Mouse (Mus musculus): ENCODE data around the gene Vstm4. TPM values are rescaled to one million over a fixed set of nuclear protein-coding genes. Genes with fewer than 3 reads are reported as not detected.
A peak's percentile ranks its signal among the peaks of the same experiment; 100 is the strongest.

Vstm4 gene
- total RNA-seq, 2 experiments from 2014 or later, result not detected

DNA sequence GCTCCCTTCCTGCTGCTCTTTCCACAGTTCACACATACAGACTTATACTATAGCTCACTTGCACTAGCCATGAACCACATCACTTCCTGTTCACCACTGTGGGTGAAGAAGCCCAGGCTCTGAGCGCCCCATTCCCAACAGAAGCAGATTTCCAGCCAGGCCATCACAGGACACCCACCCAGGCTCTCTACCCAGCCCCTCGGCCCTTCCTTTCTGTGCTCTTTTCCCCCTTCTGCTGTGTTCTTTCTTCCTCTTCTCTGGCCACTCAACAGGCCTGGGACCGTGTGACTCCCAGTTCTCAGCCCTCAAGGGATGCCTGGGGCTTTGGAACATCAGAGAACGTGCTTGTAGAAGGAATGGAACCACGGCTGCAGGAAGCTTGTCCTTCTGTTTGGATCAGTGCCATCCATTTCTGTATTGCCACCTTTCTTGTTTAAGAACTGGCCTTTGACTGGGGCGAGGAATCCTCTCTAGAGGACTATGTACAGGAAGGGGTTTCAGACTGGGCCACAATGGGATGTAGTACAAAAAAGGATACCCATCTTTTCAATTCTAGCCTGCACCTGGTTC, 2.5 kb downstream of the Vstm4 start:
- no peak for ATAC-seq (replicated peaks; ENCODE audit: poor library complexity)

DNA sequence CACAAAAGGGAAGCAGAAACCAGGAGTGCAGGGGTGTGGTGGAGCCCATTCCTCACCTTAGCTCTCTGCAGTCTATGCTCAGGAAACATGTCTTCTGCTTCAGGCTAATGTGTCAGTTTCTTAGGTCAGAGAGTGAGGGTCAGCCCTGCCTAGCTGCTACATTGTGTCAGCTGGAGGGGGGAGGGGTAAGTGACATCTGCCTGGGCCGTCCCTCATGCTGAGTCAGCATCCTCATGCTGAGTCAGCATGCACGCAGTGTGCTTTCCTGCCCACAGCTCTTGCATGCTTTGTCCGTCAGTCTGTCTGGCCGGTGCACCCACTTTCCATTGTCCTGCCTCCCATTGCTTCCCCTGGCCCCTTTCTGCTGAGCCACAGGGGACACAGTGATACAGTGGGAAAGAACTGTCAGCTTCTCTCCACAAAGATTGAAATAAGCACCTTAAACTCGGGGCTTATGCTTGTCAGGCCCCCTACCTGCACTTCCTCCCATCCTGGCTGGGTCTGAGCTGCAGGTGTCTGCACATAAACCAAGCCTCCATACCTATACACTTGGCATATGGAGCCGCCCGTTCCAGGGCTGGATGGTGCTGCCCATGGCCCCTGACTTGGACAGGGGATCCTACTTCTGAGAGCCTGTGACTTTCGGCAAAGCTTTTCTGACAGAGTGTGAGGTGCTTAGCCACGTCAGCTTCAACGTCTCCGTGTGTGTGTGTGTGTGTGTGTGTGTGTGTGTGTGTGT, 3.4 kb downstream of the Vstm4 start:
- ATAC-seq (replicated peaks; ENCODE audit: poor library complexity), result no peak

DNA sequence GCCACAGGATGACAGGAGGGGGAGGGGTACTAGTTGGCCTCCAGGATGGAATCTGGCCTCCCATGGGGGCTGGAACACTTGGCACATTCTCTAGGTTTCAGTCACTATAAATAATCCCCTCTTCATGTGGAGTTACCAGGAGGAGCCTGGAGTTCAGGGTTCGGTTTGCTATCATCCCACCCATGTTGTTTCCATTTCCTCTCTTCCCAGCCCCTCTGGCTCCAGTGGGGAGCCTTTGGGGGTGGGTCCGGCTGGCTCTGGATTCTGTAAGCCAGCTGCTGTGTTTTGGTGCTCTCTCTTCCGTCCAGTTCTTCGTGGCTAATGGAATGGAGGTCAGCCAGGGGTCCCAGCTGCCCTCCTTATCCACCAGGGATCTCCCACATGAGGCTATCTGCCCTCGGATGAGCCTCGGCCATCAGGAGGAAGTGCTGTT, 4.6 kb downstream of the Vstm4 start:
- no peak for ATAC-seq (replicated peaks; ENCODE audit: poor library complexity)

DNA sequence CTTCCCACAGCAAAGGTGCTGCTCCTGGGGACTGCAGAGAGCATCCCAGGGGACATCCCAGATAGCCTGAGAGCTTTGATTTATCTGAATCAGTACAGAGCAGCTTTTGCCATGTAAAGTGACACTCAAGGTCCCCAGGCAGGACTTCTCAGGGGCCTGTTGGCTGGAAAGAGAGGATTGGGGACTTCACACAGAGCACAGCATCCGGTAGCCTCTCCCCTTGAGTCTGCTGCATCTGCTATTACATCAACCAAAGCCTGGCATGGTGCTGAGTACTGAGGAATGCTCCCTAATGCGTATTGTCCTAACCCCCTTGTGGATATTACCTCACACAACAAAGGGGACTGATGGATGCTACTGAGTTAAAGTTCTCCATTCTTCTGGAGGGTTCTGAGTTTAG, 5.1 kb downstream of the Vstm4 start:
- ATAC-seq (replicated peaks; ENCODE audit: poor library complexity), result no peak

DNA sequence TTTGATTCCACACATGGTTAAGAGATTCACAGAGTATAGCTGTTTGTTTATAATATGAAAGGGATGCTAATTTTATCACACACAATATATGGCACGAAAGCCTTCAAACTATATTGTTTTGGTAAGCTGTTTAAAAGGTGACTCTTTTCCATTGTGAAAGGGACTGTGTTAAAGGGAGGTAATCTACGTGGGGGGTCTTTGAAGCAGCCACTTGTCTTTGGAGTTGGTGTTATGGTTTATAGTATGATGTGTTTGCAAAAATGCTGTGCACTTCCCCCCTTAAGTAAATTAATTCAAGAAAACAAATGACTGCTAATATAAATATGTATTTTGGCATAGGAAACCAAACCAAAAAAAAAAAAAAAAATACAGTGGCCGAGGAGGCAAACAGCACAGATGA, 8.8 kb downstream of the Vstm4 start:
- no peak for ATAC-seq (replicated peaks; ENCODE audit: poor library complexity)

DNA sequence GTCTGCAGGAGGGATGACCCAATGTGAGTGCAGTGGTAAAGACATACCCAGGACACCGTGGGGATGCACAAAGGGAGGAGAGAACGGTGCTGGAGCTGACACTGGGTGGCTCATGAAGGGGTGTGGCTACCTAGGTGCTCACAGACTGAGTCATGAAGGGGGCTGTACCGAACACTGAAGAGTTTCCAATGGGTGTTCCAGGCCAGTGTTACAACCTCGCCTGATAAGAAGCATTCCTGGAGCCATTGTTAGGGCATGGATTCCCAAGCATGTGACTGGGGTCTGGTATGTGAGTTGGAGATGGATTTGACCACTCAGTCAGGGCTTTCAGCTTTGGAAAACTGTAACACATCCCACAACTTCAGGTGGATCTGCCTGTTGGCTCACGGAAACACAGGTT, 15.4 kb downstream of the Vstm4 start:
- no peak for ATAC-seq (replicated peaks; ENCODE audit: poor library complexity)

DNA sequence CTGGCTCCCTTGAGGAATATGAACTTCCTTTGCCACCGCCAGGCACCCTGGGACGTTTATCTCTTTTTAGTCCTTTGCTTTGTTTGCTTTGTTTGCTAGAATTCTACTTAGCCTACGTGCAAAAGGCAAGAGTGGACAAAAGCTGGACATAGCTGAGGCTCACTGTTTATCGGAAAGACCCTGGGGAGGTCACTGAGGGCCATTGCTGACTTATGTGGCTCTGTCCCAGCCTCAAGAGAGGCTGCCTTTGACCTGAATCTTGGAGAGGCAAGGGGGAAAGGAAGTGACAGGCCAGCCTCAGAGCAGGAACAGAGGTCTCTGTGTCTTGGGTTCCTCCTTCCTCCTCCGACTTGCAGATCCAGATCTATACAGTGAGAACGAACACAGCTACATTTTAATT, 21.0 kb downstream of the Vstm4 start:
- no peak for ATAC-seq (replicated peaks; ENCODE audit: poor library complexity)

DNA sequence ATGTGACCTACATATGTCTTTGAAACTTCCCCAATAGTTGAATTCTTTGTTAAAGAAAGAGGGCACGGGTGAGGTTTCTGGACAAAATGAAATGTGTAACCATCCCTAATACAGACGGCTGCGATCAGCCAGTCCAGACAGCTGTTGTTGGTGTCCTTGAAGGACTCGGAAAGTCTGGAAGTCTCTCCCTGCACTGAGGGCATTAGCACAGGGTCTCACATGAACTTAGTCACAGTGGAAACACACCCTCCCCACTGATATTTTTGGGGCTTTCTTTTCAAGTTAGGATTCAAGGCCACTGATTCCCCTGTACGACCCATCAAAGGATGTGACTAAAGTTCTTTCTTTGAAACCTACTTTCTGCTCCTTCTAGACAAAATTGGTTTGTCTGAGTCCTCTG, 23.8 kb downstream of the Vstm4 start:
- ATAC-seq (replicated peaks; ENCODE audit: poor library complexity), result no peak

DNA sequence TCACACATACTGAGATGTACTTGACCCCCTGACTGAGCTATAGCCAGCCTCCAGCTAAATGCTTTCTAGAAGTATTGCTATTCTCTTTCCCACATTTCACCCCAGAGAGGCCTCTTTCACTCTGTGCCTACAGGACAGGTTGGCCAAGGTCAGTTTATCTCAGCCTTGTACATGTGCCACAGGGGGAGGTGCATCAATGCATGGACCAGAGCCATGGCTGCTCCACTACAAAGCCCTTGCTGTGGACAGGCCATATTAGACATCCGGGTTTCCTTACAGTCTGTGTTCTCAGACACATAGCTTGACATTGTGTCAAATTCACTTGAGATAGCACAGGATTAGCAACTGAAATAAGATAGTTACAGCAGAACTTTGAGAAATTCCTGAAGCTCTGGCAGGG, 25.1 kb downstream of the Vstm4 start:
- ATAC-seq (replicated peaks; ENCODE audit: poor library complexity), result no peak

DNA sequence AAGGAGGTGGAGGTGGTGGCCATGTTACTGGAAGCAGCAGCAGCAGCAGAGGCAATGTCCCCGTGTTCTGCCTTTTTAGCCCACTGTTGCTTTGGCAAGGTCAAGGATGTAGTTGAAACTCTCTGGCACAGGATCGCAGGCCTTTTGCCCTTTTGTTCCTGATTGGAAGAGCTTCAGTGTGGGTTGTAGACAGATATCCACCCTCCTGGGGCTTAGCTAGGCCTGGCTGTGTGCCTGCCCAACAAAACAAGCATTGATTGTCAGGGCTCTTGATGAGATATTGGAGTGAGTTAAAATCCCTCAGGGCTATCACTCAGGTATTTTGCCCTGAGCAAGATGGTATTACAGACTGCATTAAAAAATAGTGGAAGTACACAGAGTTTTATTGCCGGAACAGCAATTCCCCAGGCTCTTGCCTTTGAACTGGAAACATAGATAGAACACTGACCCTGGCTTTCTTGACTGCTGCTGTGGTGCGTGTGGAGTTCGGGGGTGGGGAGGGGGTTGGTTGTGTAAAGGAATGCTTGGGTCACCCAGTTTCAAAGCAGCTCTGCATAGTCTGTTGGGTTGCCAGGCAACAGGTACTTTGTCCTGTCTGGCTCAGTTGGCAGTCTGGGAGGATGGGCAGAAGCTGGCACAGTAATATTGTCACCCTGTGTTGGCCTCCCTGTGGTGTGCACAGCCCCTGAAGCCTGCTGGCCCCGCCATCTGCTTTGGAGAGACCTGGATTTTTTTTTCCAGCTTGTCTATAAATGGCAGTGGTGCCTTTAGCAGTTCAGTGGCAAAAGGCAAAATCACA, 32.5 kb downstream of the Vstm4 start:
- no peak for ATAC-seq (replicated peaks; ENCODE audit: poor library complexity)

DNA sequence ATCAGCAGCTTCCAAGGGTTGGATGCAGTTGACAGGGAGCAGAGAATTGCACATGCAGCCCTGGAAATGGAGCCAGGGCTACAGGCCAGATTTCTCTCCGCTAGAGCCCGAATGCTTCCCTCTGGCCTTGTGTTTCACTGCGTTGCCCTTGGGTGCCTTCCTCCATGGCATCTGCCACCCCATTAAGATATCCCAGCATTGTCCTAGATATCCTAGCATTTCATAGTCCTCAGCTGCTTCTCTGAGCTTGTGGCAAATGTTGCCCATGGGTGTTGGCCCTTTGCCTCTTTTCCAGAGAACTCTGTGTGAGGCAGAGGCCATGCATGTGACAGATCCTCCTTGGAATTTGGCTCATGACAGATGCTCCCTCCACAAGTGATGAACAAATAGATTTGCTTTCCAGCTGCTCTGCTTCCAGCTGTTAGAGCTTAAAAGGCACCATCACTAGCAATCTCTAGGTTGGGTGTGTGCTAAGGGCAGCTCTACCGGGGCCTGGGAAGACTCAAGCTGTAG, 37.8 kb downstream of the Vstm4 start:
- ATAC-seq (replicated peaks; ENCODE audit: poor library complexity), result no peak

DNA sequence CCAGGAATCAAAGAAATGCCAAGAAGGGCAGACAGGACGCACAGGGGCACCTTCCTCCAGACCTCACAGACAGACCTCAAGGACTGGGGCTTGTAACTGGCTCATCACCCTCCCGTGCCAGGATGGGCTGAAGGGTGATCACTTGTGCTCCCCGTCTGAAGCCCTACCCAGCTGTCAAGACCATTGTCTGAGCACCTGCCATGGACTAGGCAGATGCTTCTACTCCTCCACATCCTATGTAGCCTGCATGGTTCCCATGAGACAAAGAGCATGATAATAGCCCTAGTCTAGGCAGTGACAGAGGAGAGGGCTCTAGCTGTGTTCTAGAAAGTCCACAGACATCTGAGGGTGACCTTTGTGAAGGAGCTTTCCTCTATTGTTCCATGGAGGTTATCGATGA, 38.3 kb downstream of the Vstm4 start:
- ATAC-seq (replicated peaks; ENCODE audit: poor library complexity), result no peak

DNA sequence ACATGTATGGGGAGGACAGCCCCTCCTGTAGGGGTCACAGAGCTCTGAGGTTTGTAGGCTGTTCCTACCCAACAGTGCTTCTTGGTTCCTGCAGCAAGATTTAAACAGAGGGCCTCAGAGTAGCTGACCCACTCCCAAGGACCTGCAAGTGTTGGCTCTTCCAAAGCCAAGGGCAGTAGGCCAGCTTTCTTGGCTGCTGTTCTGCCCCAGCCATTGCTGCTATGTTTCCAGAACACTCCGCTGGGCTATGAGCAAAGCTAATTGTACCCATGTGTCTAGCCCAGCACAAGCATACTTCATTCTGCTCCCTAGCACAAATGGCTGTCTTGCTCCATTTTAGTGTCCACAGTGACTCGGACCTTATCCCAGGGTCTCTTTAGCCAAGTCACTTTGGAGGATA, 40.3 kb downstream of the Vstm4 start:
- ATAC-seq (replicated peaks; ENCODE audit: poor library complexity), result no peak

DNA sequence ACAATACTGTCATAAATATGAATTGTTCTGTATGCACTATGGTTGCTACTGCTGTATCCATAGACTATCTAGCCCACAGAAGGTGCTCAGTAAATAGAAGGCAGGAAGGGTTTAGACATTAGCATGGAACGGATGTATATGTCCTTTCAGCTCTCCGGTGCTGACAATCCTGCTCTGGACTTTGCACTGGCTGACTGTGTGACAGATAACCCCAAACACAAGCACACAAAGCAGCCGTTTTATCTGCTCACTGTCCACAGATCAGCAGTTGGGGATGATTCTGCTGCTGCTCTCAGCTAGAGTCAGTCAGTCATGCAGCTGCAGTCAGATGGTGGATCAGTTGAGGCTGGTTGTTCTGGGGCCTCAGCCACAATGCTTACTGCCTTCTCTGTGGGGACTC, 46.6 kb downstream of the Vstm4 start:
- ATAC-seq (replicated peaks; ENCODE audit: poor library complexity), result no peak

DNA sequence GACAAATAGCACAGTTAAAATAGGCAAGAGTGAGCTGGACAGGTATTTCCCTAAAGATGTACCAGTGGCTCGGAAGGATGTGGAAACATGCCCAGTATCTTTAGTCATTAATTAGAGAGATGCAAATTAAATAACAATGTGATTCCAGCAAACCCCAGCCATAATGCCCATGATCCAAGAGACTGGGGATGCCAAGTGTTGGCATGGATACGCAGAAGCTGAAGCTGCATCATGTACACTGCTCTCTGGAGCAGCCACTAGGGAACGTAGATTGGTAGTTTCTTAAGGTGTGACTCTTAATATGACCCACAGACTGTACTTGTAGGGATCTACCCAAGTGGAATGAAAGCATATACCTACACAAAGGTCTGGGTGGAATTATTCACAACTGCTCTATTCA, 50.0 kb downstream of the Vstm4 start:
- ATAC-seq (replicated peaks; ENCODE audit: poor library complexity), result no peak

DNA sequence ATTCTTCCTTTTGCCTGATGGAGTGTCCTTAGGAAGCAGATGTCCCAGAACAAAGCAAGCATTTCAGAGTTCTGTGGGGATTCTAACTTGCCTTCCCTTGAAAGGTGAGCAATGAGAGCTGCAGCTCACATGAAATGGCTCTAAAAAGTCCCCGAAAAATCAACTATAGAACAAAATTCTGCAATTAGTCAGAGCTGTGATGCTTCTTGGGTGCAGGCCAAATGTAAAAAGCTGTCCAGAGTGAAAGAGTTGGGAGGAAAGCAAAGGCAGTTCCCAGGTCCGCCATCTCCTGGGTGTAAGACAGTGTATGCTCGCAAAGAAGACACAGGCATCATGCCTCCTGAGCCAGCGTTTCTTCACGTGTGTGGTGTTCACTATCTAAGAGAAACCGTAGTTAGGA, 52.6 kb downstream of the Vstm4 start:
- no peak for ATAC-seq (replicated peaks; ENCODE audit: poor library complexity)

DNA sequence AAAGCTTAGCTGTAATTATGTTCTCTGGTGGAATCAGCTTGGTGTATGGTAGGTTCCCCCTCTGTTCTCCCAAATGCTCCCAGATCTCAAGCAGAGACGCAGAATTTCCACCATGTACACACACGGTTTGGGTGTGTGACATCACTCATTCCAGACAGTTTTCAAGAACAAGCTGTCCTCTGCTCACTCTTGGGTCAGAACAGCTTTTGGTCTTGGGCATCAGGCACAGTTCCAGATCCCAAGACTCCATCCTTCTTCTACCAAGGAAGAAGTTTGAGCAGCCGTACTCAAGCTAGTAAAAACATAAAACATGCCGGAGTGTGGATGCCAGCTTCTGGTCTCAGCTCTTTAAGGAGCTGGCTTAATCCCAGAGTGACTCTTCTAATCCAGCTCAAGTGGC, 54.6 kb downstream of the Vstm4 start:
- no peak for ATAC-seq (replicated peaks; ENCODE audit: poor library complexity)

DNA sequence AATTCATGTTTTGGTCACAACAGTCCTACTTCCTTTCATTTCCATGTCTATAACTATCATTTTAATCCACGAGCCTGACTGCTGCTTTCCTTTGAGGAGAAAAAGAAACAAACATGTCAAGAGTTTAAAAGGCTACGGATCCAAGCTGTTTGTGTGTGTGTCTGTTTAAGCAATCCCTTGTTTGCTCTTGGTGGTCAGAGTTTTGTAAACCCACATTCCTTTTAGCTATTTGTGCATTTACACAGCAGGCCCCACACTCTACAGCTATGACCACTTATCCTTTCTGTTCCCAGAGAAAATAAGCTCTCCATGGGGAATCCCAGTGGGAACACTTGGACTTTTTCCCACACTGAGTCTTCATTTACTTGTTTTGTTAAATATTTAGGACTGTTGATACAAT, 58.8 kb downstream of the Vstm4 start:
- no peak for ATAC-seq (replicated peaks; ENCODE audit: poor library complexity)

DNA sequence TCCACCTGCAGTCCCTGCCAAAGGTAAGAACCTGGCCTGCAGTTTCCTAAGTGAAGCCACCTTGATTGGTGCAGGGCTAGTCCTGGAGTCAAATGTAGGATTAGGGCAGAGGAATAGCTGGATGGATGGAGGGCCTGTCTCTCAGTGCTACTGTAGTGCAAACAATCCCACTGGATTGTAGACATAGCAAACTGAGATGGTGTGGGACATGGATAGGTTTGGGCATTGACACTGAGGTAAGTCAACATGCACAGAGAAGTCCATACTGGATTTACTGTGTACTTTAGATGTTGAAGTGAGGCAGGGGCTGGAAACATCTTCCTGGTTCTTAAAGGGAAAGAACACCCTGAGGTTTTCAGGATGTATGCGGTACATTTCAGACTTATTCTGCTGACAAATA, 61.4 kb downstream of the Vstm4 start:
- no peak for ATAC-seq (replicated peaks; ENCODE audit: poor library complexity)

DNA sequence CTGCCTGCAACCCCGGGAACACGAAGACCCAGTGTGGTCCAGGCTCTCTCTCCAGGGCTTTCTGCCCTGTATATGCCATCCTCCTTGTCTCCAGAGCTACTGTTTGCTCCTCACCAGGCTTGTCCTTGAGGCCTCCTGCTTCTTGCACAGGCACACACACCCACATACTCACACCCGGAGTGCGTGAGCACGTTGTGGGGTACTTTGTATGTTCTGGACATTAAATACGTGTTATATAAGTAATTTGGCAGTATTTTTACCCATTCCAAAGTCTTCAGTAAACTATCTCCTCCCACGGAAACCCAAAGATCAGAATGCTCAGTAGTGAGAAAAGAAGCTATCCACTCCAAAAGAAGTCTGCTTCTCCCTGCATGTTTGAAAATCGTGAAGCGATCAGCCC, 67.3 kb downstream of the Vstm4 start:
- no peak for ATAC-seq (replicated peaks; ENCODE audit: poor library complexity)

DNA sequence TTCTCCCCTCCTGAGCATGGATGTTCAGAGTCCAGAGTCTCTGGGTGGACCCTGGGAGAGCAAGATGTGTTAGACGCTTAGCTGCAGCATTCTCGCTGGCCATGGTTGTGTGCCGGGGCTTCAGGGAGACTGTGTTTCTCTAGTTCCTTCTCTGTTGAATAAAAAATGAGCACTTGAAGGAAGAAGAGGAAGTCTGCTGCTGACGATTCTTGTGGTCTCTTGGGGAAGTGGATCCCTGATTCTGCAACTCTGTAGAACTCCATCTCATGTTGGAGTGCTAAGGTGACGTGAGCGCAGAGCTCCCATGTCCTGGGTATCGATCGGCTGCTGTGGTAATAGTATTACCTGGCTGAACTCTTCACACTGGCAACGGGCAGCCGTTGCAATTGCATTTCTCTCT, 75.2 kb downstream of the Vstm4 start:
- peak; percentile 95 for ATAC-seq (replicated peaks; ENCODE audit: poor library complexity)

DNA sequence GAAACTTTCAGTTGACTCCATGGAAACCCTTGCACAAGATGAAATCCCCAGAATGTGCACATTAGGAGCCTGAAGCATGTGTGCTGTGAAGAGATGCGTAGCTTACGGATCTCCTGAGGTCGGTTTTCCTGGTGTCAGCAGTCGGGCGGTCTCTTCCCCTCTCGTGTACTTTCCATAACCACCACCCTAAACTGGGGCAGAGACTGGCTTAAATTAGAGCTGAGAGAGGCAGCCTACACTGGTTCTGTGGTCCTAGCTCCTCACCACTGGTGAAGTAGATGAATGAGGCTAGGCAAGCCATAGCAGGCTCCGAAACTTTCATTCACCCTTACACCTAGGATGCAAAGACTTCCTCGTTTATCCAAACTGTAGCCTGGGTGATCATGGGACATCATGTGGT, 75.7 kb downstream of the Vstm4 start:
- ATAC-seq (replicated peaks; ENCODE audit: poor library complexity), result no peak

Measured in megakaryocyte progenitor cell, adult 5-6 weeks (primary cell).